Mouse (Mus musculus) mouse trophoblast stem cell (cell line): ENCODE results near the gene Dnaic2.

ENCODE experiments used
- in situ Hi-C, 2 experiments: fragments of 300-500 bp; cut with MseI, MboI; formaldehyde crosslinking; loops; 2 replicates in 1 of 2; 3 replicates in 1 of 2; pipeline ENCODE4 v1.15.1; 2025

The Dnaic2 gene

GRCm38 (mm10) chr11:114726965-114727825, at the start of gene Dnaic2:
Dnaic2 (plus strand) TSS chr11:114727408.
- in situ Hi-C loops = no loop called here

DNA sequence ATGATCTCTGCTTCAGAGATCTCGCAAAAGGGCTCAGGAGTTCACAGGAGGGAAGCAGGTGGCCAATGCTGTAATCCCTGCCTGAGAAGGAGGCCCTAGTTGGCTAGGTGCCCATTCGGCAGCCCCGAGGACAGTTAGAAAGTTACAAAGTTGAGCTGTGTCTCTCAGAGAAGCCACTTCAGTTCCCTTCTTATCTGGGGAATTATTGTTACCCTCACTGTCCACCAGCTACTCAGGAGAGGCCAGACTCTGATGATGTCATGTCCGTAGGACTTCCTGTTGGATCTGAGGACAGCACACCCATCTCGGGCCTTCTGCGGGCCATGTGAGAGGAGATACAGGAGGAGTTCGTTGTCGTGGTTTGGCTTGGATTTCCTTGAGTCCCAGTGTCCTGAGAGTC, 47.6 kb upstream of the Dnaic2 start:
- in situ Hi-C loops = no loop called here

- in situ Hi-C loops = no loop called here
Observed at GRCm38 (mm10) chr11:114680291-114680690, 46.9 kb upstream of the Dnaic2 start.

DNA sequence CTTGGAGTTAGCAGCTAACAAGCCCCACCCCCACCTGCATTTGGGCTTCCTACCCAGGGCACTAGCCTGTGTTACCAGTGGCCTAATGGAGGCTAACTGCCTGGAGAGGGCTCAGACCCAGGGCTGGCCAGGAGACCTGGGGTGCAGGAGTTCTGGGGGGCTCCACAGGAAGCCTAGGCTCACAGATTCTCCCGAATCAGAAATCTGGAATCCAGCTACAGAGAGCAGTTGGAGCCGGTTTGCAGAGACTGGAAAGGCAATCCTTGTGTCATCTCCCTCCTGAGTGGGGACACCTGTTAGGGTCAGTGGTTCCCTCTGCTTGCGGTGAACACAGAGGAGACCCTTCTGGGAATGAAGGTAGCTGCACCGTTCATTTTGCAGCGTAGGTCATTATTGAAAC, 46.2 kb upstream of the Dnaic2 start:
- in situ Hi-C loops = no loop called here

GRCm38 (mm10) chr11:114682321-114682900, 44.8 kb upstream of the Dnaic2 start:
- in situ Hi-C loops = no loop called here

GRCm38 (mm10) chr11:114683029-114683721, 44.0 kb upstream of the Dnaic2 start:
- in situ Hi-C loops = no loop called here

DNA sequence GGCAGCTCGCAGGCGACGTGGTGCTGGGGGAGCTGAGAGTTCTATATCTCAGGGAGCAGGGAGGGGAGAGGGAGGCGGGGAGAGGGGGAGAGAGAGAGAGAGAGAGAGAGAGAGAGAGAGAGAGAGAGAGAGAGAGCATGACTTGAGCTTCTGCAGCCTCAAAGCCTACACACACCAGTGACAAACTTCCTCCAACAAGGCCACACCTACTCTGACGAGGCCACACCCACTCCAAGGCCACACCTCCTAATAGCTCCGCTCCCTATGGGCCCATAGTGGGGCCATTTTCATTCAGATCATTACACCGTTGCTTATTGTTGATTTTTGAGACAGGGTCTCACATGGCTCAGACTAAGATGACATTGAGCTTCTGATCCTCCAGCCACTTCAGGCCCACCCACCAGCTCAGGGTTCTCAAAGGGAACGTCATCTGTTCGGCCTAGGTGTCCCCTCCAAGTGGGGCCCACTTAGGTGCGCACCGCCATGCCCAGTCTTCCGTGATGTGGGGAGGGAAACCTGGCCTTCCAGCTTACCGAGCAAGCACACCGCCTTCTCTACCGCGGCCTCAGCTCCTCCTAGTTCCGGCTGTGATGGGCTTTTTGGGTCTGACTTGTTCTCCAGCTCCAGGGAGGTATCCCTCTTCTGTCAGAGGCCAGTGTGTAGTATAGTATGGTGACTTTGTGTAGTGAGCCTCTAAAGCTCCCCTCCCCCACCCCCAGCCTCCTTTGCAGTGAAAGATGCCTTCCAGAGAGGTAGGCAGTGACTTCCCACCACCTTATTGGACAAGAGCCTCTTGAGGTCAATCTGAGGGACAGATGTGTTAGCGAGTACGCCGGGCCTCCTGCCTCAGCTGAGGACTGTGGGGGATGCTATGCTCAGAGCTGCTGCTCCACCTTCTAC, 43.2 kb upstream of the Dnaic2 start:
- in situ Hi-C loops = no loop called here

DNA sequence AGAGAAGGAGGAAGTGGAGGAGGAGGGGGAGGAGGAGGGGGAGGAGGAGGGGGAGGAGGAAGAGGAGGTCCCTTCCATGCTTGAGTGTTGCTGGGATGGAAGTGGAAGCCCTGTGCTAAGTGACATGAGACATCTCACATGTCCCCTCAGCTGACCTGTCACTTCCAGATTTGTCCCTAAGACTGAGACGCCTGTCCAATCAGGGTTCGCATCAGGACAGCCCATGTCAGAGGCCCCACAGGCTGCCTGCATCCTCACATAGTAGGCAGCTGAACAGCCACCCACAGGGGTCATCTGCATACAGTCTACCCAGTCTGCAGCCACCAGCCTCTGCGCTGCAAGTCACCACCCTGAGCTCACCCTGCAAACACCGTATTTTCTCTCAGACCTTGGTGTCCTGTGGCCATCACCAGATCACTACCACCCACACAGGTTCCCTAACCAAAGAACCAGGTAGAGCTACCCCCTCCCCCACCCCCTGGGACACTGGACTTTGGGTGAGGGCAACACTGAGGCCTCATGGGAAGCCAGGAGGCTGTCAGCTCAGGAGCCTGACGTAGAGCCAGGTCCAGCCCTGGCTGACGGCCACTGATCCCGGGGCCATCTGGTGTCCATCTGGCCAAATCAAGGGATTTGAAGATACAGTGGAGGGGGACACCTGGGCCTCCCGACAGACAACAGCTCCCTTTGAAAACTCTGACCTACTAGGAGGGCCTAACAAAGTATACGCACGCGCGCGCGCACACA, 42.4 kb upstream of the Dnaic2 start:
- in situ Hi-C loops = no loop called here

DNA sequence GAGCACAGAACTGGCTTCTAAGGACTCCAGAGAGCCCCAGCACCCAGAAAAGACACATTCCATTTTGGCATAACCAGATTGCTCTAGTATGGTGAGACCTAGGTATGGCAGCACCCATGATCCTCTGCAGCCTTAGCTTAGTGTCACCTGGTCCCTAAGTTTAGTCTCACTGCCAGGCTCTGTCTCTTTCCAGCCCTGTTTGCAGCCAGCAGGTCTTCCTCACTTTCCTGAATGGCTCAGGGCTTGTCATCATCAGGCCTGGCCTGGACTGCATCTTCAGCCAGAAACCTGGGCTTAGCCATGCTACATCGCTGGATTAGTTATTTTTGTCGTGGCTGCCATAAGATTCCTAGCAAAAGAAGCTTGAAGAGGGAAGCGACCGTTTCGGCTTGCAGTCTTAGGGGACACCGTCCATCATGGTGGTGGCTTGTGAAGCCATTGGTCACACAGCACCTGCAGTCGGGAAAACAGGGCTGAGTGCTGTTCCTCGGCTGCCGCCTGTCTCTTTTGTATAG, 41.6 kb upstream of the Dnaic2 start:
- in situ Hi-C loops = no loop called here

- in situ Hi-C loops = no loop called here
Observed at GRCm38 (mm10) chr11:114686221-114686959, 40.8 kb upstream of the Dnaic2 start.

GRCm38 (mm10) chr11:114687574-114688188, 39.5 kb upstream of the Dnaic2 start:
- in situ Hi-C loops = no loop called here

DNA sequence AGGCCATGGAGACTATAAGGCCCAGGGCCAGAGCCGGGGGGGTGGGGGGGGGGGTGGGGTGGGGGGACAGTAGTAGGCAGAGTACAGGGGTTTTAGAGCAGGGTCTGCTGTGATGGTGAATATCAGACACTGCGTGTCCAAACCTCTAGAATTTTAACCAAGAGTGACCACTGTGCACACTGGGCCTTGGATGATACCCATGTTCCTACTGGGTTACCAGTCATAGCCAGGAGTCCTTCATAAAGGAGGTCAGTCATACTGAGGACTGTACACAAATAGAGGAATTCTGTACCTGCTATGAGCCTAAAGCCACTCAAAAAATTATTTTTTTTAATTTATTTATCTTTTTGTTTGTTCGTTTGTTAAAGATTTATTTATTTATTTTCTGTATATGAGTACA, 38.5 kb upstream of the Dnaic2 start:
- in situ Hi-C loops = no loop called here

GRCm38 (mm10) chr11:114690192-114690591, 37.0 kb upstream of the Dnaic2 start:
- in situ Hi-C loops = no loop called here

- in situ Hi-C loops = no loop called here
Observed at GRCm38 (mm10) chr11:114691454-114692182, 35.6 kb upstream of the Dnaic2 start.

- in situ Hi-C loops = no loop called here
Observed at GRCm38 (mm10) chr11:114692601-114693000, 34.6 kb upstream of the Dnaic2 start.

DNA sequence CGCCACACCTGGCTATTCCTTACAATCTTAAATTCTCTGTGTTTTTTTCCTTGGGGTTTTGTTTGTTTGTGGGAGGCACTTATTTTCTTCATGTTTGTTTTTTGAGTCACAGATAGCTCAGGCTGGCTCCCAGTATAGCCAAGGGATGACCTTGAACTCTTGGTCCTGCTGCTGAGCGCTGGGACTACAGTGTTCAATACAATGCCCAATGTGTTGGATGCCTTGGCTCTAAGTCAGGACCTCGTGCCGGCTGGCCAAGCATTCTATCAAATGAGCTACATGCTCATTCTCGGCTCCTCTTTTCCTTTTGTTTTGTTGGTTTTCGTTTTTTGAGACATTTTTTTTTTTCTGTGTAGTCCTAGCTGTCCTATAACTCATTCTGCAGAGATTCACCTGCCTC, 33.8 kb upstream of the Dnaic2 start:
- in situ Hi-C loops = no loop called here

DNA sequence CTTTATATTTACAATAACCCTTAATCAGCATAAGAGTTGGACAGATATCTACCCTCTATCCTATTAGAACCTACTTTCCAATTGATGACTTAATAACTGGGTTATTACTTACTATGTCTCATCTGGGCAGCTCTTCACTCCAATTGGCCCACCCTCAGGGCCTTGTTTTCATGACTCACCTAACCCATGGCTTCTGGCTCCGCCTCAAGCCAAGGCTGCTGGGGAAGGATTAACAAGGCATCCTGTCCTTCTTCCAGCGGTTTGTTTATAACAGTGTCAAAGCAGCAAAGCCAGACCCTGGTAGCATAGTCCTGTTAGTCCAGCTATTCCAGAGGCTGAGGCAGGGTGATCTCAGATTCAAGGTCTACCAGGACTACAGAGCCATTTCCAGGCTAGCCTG, 32.8 kb upstream of the Dnaic2 start:
- in situ Hi-C loops = no loop called here

GRCm38 (mm10) chr11:114698496-114698895, 28.7 kb upstream of the Dnaic2 start:
- in situ Hi-C loops = no loop called here

DNA sequence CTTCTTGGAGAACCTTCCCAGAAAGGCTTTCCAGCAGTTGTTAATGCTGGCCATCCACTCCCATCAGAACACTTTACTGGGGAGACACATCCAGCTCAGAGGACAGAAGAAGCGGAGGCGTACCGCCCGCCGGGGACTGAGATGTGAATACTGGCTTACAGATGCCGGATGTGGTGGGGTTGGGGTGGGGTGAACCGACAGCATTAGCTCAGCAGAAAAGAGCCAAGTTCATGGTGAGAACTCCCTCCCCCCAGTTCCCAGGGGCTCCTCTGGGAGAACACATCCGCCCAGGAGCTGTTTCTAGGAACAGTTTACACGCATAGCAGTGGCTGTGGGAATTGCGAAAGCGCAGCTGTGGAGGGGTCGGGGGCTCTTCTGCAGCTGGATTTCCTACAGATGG, 27.7 kb upstream of the Dnaic2 start:
- in situ Hi-C loops = no loop called here
